Mouse (Mus musculus) neural tube, embryonic 13.5 days (tissue): ENCODE data around the gene Olfr1352. TPM values are rescaled to one million over a fixed set of nuclear protein-coding genes. Genes with fewer than 3 reads are reported as not detected.
"Not testable (repeated sequence)": the region's sequence is repeated elsewhere in the genome, so short reads cannot be mapped to it uniquely, and the experiment has no call there.

Experiments
- ATAC-seq: fragments of 200-750 bp; cut with Nextera tagmentation; 2 replicates; pipeline ENCODE4 v1.8.0; 2017; ENCODE audit warnings: low read depth, mild to moderate bottlenecking, moderate TSS enrichment, moderate library complexity
- H3K27ac ChIP-seq: fragments of 300-500 bp; sonication (generic); replicated peaks from 2 replicates; pipeline ENCODE4 v1.5.1; 2015; ENCODE audit warnings: moderate library complexity, mild to moderate bottlenecking, inconsistent platforms
- H3K27me3 ChIP-seq: fragments of 300-500 bp; sonication (generic); 2 replicates; pipeline ENCODE4 v1.6.1; 2015; ENCODE audit warnings: mild to moderate bottlenecking, inconsistent platforms
- H3K36me3 ChIP-seq: fragments of 300-500 bp; sonication (generic); 2 replicates; pipeline ENCODE4 v1.6.1; 2015; ENCODE audit warnings: mild to moderate bottlenecking, inconsistent platforms
- H3K4me1 ChIP-seq: fragments of 300-500 bp; sonication (generic); replicated peaks from 2 replicates; pipeline ENCODE4 v1.6.1; 2015; ENCODE audit warnings: inconsistent platforms
- H3K4me2 ChIP-seq: fragments of 300-500 bp; sonication (generic); 2 replicates; pipeline ENCODE4 v1.6.1; 2015; ENCODE audit warnings: inconsistent platforms, mild to moderate bottlenecking, moderate library complexity
- H3K4me3 ChIP-seq: fragments of 300-500 bp; sonication (generic); 2 replicates; pipeline ENCODE4 v1.5.1; 2015; ENCODE audit warnings: mild to moderate bottlenecking, inconsistent platforms
- H3K9ac ChIP-seq: fragments of 300-500 bp; sonication (generic); 2 replicates; pipeline ENCODE4 v1.6.1; 2015; ENCODE audit warnings: moderate library complexity, mild to moderate bottlenecking, inconsistent platforms
- H3K9me3 ChIP-seq: fragments of 300-500 bp; sonication (generic); 2 replicates; pipeline ENCODE4 v1.6.1; 2016; ENCODE audit warnings: inconsistent platforms
- WGBS: fragments of 180-500 bp; shearing (Covaris S2); methylation state at CpG from one replicate; pipeline ENCODE4 v1.1.7; 2015; 5-methylcytosine and 5-hydroxymethylcytosine counted together
- polyA plus RNA-seq: library from polyadenylated mRNA; unstranded; fragments of >200 nt; fragmentation: Nextera tagmentation; extraction: Ambion mirVana; gene quantifications from 2 replicates; pipeline ENCODE4 v1.2.1, GENCODE M21; 2015

Gene Olfr1352
- not detected in 2 replicates for polyA plus RNA-seq

GRCm38 (mm10) chr10:78980750-78981149, at the start of gene Olfr1352:
TSS of gene Olfr1352 (plus strand) at chr10:78981050.
- no peak within 1 kb of the TSS for H3K4me2 ChIP-seq
- H3K4me1 ChIP-seq = no peaks in the 10 kb centered on the region
- no peak within 1 kb of the TSS for H3K4me3 ChIP-seq
- H3K27ac ChIP-seq = no peak within 1 kb of the TSS
- H3K9me3 ChIP-seq = no peaks in the 10 kb centered on the region
- H3K36me3 ChIP-seq = no peaks in the 10 kb centered on the region
- no peaks in the 10 kb centered on the region for H3K27me3 ChIP-seq
- no peak within 1 kb of the TSS for H3K9ac ChIP-seq
- no peak for ATAC-seq

- H3K4me1 ChIP-seq = not testable (repeated sequence)
These were observed 30.5 kb upstream of the Olfr1352 start, which contains the start of gene Olfr8 for GRCm38 (mm10) chr10:78950336-78950735. TSS of gene Olfr8 (plus strand) at chr10:78950636.

GRCm38 (mm10) chr10:78963009-78963408, 17.8 kb upstream of the Olfr1352 start, which contains the start of gene Olfr1353:
TSS of gene Olfr1353 (plus strand) at chr10:78963309.
- H3K4me3 ChIP-seq, H3K9me3 ChIP-seq, H3K4me2 ChIP-seq, ATAC-seq, H3K27ac ChIP-seq, H3K9ac ChIP-seq, H3K27me3 ChIP-seq, H3K36me3 ChIP-seq, H3K4me1 ChIP-seq: not testable (repeated sequence)

More at GRCm38 (mm10) chr10:78950336-78950735, 30.5 kb upstream of the Olfr1352 start, which contains the start of gene Olfr8:
- H3K4me3 ChIP-seq, H3K9me3 ChIP-seq, H3K36me3 ChIP-seq, H3K4me2 ChIP-seq, H3K9ac ChIP-seq, H3K27ac ChIP-seq, ATAC-seq, H3K27me3 ChIP-seq: not testable (repeated sequence)
- WGBS = 88% methylated on average over 1 of the region's 1 CpGs

GRCm38 (mm10) chr10:79012172-79012571, 31.3 kb downstream of the Olfr1352 start, which contains the start of gene Olfr1351:
TSS of gene Olfr1351 (plus strand) at chr10:79012472.
- Histone ChIP-seq H3K4me1 (no peaks in the 10 kb centered on the region), H3K4me3 (no peak within 1 kb of the TSS), H3K27me3 (no peaks in the 10 kb centered on the region), H3K4me2 (no peak within 1 kb of the TSS), H3K9ac (no peak within 1 kb of the TSS), H3K27ac (no peak within 1 kb of the TSS), H3K36me3 (no peaks in the 10 kb centered on the region), H3K9me3 (no peaks in the 10 kb centered on the region)
- no peak for ATAC-seq
- WGBS = 86% methylated on average over 1 of the region's 1 CpGs

- Histone ChIP-seq H3K9ac (no peak within 1 kb of the TSS), H3K4me1 (no peaks in the 10 kb centered on the region)
- ATAC-seq = no peak
These were observed 47.6 kb downstream of the Olfr1352 start, which contains the start of gene Olfr57 for GRCm38 (mm10) chr10:79028441-79028840. TSS of gene Olfr57 (plus strand) at chr10:79028741.

More at GRCm38 (mm10) chr10:79028441-79028840, 47.6 kb downstream of the Olfr1352 start, which contains the start of gene Olfr57:
- Histone ChIP-seq H3K9me3 (no peaks in the 10 kb centered on the region), H3K36me3 (no peaks in the 10 kb centered on the region), H3K4me2 (no peak within 1 kb of the TSS), H3K4me3 (no peak within 1 kb of the TSS), H3K27ac (no peak within 1 kb of the TSS), H3K27me3 (no peaks in the 10 kb centered on the region)

Other genes with a start within 250 kb of the Olfr1352 start
- gene Ccdc105, start 228.0 kb upstream of the Olfr1352 start, polyA plus RNA-seq = 0.11 and 0.18 TPM in 2 replicates
- gene Slc1a6, start 200.6 kb upstream of the Olfr1352 start, polyA plus RNA-seq = 7.2 and 7.8 TPM in 2 replicates
- not detected in 2 replicates for gene Olfr1356, start 128.9 kb upstream of the Olfr1352 start, polyA plus RNA-seq
- not detected in 2 replicates for gene Olfr1355, start 105.5 kb upstream of the Olfr1352 start, polyA plus RNA-seq
- gene Olfr1354, start 67.9 kb upstream of the Olfr1352 start, polyA plus RNA-seq = not detected in 2 replicates
- not detected in 2 replicates for gene Olfr8, start 30.4 kb upstream of the Olfr1352 start, polyA plus RNA-seq
- gene Olfr1353, start 17.7 kb upstream of the Olfr1352 start, polyA plus RNA-seq = not detected in 2 replicates
- not detected in 2 replicates for gene Olfr1351, start 31.4 kb downstream of the Olfr1352 start, polyA plus RNA-seq
- 0.31 and 0.54 TPM in 2 replicates for gene Olfr57, start 47.7 kb downstream of the Olfr1352 start, polyA plus RNA-seq
- 47.0 and 51.2 TPM in 2 replicates for gene 2610008E11Rik, start 116.5 kb downstream of the Olfr1352 start, polyA plus RNA-seq
- not detected in 2 replicates for gene Vmn2r80, start 167.7 kb downstream of the Olfr1352 start, polyA plus RNA-seq